Mouse (Mus musculus) spleen, postnatal 4 days (tissue): Measurements from ENCODE around the gene Tmem81.
"Not testable (repeated sequence)": the region's sequence is repeated elsewhere in the genome, so short reads cannot be mapped to it uniquely, and the experiment has no call there.

Experiments
- DNase-seq, 2 experiments: peaks; one replicate each; pipeline ENCODE4 v3.0.0; 2022; ENCODE audit warnings: low spot score in 2 of 2

Gene Tmem81

DNA sequence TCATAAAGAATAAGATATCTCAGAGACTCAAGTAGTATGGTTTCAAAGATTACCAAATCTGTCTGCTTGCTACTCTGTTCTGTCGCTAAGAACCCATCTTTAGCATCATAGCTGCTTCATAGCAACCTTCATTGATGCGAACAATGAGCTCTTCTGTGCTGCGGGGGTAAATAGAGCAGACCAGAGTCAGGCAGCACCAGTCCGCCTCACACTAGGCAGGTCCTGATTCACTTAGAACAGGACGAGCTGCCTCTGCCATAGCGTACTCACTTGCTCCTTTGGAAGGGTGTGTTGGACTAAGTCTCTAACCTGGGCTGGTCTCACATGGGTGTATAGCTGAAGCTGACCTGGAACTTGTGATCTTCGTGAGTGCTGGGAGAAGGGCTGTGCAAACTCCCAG, at the start of gene Tmem81:
Gene Tmem81 (plus strand): TSS at position 173 of the 400 bp plus-strand sequence.
- DNase-seq = no peak

DNA sequence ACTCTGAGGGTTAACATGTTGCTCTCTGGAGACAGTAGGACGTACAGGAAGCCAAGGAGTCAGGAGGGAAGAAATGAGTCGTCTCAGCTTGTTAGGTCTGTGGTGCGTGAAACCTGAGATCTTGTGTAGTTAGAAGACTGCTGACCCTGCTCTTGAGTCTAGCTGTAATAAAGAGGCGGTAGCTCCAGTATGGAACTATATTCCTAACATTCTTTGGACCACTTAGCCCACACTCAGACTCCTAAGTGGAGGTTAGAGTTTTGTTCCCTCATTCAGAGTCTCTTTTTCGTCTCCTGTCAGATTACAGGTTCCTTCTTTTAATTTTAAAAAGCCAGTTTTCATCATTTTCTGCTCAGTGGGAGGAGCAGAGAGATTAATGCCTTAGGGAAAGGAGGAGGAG, 41.4 kb upstream of the Tmem81 start:
- DNase-seq = no peak

DNA sequence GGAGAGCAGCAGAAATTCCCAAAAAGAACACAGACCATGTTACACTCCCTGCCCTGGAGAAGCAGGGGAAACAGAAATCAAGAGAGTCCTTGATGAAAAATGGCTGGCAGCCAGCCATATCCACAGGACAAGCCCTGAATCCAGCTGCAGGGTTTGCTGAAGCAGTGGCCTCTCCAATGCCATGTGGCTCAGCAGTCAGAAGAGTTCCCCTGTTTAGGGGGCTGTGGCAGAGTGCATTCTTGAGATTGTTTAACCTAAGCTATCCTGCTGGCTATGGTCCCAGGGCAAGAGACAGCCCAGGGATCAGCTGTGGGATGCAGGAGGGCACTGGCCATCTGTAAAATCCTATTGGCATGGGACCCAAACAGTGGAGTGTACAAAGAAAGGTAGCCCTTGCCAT, 37.1 kb upstream of the Tmem81 start:
- DNase-seq = no peak

DNA sequence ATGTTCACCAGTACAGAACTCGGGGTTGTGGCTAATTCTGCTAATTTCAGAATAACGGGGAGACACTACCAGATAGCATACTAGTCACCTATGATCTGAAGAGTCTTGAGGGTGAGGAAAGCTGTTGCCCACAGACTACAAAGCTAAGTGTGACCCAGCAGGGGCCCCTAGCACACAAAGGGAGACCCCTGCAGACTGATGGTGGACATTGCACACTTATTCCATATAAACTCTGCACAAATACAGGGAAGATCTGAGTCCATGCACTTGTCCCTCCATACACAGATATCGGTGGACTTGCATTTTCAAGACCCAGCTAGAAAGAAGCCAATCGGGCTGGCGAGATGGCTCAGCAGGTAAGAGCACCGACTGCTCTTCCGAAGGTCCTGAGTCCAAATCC, 36.5 kb upstream of the Tmem81 start:
- DNase-seq = no peak

DNA sequence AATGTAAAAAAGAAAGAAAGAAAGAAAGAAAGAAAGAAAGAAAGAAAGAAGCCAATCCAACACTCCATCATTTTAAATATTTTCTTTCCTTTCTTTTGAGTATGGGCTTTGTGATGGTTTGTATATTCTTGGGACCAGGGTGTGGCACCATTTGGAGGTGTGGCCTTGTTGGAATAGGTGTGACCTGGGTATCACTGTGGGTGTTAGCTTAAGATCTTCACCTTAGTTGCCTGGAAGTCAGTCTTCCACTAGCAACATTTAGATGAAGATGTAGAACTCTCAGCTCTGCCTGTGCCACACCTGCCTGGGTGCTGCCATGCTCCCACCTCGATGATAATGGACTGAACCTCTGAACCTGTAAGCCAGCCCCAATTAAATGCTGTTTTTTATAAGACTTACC, 36.0 kb upstream of the Tmem81 start:
- DNase-seq = not testable (repeated sequence)

DNA sequence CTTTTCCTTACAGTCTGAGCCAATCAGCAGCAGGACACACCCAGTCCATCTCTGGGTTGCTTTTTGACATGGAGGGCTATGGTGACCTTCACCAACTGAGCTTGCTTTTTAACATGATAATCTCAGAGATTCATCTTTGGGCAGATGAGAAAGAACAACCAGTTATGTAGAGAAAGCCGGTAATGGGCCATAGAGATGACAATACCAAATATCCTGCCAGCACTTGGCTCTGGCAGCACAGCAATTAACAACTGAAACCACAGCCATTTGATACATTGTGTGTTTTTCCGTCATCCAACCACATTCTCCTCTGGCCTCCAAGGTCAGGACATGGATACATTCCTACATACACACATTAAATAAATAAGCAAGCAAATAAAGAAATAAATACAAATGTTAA, 35.0 kb upstream of the Tmem81 start:
- no peak for DNase-seq

DNA sequence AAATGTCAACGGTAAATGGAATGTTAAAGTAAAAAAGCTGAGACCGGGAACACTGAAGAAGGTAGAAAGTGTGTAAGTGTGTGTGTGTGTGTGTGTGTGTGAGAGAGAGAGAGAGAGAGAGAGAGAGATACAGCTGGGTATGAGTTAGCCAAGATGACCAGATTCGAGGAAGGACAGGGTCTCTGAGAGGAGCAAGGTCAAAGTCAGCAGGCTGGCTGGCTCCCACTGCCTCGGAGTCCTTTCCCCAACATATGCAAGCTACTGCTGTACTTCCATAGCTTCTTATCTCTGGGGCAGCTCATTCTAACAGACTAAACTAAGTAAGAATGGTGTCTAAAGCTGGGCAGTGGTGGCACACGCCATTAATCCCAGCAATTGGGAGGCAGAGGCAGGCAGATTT, 34.5 kb upstream of the Tmem81 start:
- no peak for DNase-seq

DNA sequence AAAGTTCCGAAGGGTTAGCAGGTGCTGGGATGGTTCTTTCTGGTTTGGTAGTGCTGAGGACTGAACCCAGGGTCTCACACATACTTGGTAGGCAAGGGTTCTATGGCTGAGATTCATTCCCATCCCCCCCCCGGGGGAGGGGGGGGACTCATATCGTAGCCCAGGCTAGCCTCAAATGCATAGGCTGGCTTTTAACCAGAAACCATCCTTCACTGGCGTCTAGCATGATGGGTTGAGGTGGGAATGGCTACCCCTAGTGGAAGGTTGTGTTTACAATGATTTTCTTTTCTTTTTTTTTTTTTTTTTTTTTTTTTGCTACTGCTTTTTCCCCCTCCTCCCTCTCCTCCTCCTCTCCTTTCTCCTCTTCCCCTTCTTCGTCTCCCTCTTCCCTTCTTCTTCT, 33.5 kb upstream of the Tmem81 start:
- no peak for DNase-seq

DNA sequence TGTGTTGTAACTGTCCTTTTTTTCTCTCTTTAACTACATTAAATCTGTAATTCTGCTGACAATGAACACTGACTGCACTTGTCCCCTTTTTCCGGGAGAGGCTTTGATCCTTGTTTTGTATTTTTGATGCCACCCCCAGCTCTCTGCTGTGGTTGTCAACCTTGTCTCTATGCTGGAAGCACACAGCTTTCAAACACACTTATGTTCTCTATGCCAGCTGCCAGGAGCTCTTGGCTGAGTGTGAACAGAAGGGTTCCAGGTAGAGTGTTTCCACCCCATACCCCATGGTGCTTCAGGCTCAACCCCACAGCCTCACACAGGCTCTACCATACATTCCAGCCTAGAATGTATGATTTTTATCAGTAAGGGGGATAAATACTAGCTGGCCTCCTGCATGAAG, 31.5 kb upstream of the Tmem81 start:
- DNase-seq = no peak

DNA sequence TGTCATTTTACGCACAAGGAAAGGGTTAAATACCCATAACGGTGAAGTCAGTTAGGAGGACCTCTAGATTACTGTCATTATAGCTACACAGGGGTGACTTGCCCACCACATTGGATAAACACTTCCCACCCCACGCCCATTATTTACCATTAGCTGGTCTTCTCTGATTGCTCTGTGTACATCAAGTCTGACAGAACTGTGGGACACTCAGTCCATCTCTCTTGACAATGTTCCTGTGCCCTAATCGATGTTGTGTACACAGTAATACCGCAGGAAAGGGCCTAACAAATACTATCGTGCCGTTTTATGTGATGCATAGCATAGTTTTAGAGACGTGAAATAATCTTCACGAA, 29.5 kb upstream of the Tmem81 start:
- no peak for DNase-seq

DNA sequence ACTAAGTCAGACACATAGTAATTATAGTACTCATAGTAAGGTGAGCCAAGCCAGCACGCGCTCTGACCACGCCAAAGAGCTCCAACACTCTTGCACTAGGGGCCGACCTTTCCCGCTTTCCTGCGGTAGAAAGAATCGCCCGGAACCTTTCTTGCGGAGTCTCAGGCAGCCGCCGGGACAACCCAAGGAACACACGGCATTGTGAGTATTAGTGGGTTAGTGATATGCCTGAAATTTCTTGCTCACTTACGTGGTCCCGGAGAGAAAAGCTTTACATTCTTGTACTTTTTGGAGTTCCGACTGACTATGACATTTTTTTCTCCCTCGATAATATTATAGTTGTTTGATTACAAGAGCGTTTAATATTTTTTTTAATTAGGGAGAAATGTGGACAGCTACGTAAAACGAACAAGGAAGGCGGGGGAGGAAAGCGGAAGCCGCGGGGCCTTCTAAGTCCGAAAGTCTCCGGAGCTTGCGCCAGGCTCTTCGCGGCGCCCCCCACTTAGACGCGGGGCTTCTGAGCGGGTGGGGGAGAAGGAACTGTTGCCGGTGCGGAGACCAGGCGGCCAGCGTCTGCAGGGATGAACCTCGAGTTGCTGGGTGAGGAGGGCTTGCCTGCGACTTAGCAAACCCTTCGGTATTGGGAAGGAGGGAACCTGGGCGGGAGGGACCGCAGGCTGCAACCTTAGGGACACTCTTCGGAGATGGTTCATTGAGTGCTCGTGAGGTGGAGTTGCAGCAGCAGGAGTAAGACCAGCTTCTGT, 28.9 kb upstream of the Tmem81 start, which contains the start of gene Rbbp5:
Gene Rbbp5 (plus strand): TSS at position 438 of the 764 bp plus-strand sequence.
- peak; percentile 89 to 95 for DNase-seq

DNA sequence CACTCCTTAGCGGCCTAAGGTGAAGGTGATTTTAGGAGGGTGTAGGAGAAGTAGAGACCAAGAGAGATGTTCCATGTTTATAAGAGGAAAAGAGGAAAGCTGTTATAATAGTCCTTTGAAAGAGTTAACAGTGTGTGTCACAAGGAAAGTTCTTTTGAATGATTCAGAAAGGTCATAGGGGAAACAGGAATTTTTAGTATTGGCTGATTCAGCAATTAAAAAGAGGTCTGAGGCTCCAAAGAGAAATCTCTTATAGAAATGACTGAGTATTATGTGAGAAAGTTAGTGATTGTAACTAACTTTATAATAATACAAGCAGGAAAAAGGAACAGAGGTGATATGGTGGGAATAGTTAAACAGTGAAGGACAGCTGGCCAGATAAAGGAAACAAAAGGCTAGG, 26.6 kb upstream of the Tmem81 start:
- DNase-seq = no peak

DNA sequence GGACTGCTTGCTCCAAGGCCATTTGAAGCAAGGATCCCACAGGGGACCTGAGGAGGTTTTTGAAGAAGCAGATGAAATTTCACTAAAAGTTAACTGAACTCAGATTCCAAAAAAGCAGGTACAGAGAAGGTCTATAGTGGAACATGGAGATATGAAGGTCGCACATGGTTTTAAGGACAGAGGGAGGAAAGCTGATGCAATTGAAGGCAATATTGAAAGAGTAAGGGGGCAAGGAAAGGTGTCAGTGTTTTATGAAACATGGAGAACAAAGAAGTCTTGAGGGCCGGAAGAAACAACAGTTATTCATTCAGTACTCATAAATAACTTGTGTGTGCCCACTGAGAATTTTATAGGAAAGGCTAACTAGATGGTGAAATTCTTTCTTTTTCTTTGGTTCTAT, 24.4 kb upstream of the Tmem81 start:
- DNase-seq = no peak

DNA sequence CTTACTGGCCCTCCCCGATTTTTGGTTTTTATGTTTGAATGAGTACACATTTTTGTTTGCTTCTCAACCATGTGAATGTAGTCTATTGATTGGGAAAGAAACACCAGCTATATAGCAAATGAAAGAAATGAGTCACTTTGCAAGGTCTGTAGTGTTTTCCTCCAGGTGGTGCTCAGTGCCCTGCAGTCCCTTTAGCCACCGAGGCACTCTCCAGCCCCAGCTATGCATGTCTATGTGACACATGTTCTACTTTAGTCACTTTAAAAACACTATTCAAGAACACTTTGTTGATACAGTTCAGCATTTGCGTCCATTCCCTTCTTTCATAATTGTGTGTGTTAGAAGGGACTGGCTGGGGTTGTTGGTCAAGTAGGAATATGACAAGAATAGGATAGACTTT, 22.8 kb upstream of the Tmem81 start:
- no peak for DNase-seq

DNA sequence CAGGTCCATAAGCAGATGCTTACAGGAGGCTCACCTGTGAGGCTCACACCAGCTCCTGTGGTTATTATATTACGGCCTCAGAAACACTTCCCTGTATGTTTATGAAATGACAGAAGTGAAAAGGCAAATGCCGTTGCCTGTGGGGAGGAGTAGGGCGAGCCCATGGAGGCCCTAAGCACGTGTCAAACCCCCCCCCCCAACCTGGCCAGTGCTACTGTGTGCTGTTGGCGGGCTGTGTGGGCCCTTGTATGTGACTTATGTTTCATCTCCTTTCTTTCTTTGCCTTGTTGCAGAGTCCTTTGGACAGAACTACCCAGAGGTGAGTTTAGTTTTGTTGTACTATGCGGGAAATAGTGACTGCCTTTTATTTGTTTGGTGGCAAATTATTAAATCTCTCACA, 22.3 kb upstream of the Tmem81 start:
- DNase-seq = no peak

DNA sequence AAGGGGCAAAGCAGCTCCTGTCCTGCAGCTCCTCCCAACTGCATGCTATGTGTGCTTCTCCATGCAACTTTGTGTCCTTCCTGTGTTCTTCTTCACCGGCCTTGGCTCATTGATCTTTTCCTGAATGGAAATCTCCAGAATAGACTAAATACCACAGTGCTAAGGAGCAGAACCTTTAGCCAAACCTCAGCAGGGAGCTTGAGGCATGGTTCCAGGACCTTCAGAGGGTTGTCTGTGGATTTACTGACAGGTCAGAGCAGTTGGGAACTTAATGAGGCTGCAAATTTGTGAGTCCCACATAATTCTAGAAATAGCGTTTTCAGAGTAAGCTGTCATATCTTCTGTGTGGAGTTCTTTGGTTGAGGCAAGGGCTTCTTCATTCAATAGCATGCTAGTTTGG, 5.5 kb upstream of the Tmem81 start:
- DNase-seq = no peak

DNA sequence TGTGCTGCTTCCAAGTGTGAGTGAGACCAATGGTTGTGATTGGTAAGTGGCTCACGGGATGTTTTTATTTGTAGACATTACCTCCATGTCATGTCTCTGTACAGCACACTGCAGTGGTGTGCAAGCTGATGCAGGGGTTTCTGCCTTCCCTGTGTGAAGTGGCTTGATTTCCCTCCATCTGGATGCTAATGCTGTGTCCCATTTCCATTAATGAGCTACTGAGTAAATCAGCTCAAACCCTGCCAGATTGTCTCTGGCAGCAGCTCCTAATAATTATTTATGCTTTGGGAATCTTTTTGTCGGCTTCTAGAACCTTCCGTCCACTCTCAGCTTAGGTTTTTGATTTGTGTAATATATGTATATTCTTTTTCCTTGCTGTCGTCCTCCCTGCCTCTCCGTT, 875 bp upstream of the Tmem81 start:
- no peak for DNase-seq

DNA sequence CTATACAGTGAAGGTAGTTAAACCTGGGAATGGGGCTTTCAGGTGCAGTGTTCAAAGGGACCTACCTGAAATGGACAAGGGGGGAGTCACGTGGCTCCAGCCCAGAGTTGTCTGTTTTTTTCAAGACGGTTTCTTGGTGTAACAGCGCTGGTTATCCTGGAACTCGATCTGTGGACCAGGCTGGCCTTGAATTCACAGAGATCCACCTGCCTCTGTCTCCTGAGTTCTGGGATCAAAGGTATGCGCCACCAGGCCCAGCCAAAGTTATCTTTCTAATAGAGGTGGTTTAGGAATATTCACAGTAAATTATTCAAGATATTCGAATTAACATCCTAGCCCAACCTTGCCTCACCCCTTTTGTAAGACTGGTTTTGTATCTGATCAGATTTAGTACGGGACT, 626 bp downstream of the Tmem81 start:
- no peak for DNase-seq

DNA sequence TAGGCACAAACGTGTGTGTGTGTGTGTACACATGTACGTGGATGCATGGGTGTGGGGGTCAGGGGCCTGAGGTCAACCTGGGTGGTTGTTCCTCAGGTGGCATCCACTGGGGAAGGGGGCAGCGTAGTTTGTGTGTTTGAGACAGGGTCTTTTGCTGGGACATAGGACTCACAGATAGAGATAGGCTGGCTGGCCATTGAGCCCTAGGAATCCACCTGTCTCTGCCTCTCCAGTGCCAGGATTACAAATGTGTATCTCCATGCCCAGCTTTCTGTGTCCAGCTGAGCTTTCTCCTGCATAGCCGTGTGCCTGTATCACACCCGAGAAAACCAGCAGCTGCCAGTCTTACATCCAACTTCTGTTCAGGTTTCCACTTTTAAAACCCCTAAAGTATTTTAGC, 3.7 kb downstream of the Tmem81 start:
- no peak for DNase-seq

DNA sequence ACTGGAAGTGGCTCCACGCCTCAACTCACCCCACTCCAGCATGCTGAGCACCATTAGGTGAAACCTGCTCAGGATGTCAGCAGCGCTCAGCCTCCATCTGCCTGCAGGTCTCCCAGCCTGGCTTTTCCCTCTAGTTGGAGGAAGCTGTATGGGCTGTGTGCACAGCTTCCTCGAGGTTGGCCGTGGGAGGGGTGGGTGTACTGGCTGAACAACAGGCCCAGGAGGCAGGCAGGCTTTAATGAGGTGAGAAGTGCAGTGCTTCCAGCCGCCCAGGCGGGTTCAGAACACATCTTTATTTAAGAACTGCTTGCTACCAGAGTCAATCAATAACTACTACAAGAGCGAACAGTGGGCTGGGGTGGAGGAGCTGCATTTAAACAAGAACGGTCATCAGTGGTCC, 5.5 kb downstream of the Tmem81 start:
- DNase-seq = no peak

DNA sequence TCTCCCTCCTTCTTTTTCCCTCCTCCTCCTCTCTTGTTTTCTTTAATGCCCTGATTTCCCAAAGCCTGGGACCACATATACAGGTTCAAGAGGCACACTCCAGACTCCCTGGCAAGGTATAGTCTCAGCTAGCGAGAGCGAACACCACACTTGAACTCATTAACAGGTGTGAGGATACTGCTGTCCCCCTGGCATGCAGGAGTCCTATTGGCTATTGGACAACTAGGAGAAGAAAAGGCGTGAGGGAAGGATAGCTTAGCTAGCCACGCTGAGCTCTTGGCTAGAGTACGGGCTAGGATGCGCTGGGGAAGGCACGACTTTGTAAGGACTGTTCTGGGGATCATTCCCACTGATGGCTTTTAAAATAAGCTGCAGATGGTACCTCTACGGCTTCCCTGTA, 6.1 kb downstream of the Tmem81 start:
- DNase-seq = no peak

DNA sequence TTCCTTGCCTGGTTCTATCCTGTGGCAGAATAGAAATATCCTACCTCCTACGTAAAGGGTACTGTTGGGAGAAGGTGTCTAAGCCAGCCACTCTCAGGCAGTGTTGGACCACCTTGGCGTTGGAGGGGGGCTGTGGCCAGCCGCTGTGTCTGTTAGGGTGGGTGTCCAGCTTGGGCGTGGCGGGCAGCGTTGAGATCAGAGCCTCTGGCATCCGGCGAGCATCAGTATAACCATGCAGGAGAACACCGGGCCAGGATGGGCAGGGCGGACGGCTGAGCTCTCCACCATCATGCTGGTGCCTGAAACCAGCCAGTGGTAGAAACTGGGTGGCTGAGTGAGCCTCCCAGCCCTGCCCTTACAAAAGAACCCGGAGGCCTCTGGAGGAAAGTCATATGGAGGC, 9.3 kb downstream of the Tmem81 start:
- DNase-seq = peak in 1 of 2 experiments; percentile 59

DNA sequence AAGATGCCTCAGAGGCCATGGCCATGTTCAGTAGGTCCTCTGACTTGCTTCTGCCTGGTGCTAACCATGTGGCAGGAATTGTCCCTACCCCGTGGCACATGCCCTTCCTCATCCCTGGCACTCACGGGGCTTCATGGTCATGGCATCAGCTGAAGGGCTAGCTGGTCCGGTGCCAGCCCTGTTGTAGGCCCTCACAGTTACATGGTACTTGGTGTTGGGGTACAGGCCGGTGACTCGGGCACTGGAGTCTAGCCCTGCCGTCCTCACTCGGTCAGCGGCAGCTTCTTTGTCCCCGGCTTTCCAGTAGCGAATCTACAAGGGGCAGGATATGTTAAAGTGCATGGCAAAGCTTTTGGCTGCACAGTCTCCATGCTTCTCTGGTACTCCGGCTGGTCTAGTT, 10.7 kb downstream of the Tmem81 start:
- DNase-seq = peak in 1 of 2 experiments; percentile 58

DNA sequence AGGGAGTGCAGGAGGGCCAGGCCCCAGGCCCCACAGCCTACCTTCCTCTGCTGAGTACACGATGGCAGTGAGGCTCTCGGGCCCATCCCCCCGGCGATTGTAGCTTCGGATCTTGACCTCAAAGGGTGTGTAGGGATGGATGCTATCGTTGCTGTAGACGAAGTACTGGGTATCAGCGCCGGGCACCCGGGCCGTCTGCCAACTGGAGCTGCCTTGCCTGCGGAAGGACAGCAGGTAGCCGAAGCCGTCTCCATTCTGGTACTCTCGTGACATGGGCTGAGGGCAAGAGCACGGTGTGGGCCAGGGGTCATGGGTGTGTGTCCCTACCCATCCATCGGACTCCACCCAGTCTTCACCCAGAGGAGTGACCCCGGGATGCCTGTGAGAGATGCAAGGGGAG, 12.6 kb downstream of the Tmem81 start:
- DNase-seq = no peak
